Mouse (Mus musculus) frontal cortex, postnatal 14 days (tissue): ENCODE measurements at regions not wholly inside any gene's neighbourhood (a gene's known extent, or its start where the extent isn't known, plus 50 kb on each side); places are given as distances from the start of the nearest gene placed in this dataset.
A peak's percentile ranks its signal among the peaks of the same experiment; 100 is the strongest.

Experiments used
- DNase-seq, 2 experiments: peaks; one replicate each; pipeline ENCODE4 v3.0.0; 2022; ENCODE audit warnings: low spot score in 2 of 2

- DNase-seq, result no peak
These were observed 143.5 kb upstream of the Cpeb2 start for GRCm38 (mm10) chr5:43089475-43089874.

GRCm38 (mm10) chr5:43089941-43090340 lies 143.0 kb upstream of the Cpeb2 start:
- DNase-seq, result no peak

- no peak for DNase-seq
These were observed 139.2 kb upstream of the Cpeb2 start for GRCm38 (mm10) chr5:43093647-43094326.

- DNase-seq, result no peak
These were observed 138.6 kb upstream of the Cpeb2 start for GRCm38 (mm10) chr5:43094329-43094898.

GRCm38 (mm10) chr5:43102000-43102459 lies 130.9 kb upstream of the Cpeb2 start:
- DNase-seq, result no peak

- no peak for DNase-seq
These were observed 130.4 kb upstream of the Cpeb2 start for GRCm38 (mm10) chr5:43102590-43102989.

- DNase-seq, result peak in 1 of 2 experiments; percentile 22
These were observed 129.2 kb upstream of the Cpeb2 start for GRCm38 (mm10) chr5:43103728-43104127.

- no peak for DNase-seq
These were observed 127.4 kb upstream of the Cpeb2 start for GRCm38 (mm10) chr5:43105528-43105927.

GRCm38 (mm10) chr5:43107436-43108259 lies 125.3 kb upstream of the Cpeb2 start:
- no peak for DNase-seq

- DNase-seq, result no peak
These were observed 124.7 kb upstream of the Cpeb2 start for GRCm38 (mm10) chr5:43108260-43108589.

- no peak for DNase-seq
These were observed 122.8 kb upstream of the Cpeb2 start for GRCm38 (mm10) chr5:43110122-43110521.

- no peak for DNase-seq
These were observed 121.2 kb upstream of the Cpeb2 start for GRCm38 (mm10) chr5:43111740-43112139.

- no peak for DNase-seq
These were observed 119.4 kb upstream of the Cpeb2 start for GRCm38 (mm10) chr5:43113405-43114119.

- no peak for DNase-seq
These were observed 117.5 kb upstream of the Cpeb2 start for GRCm38 (mm10) chr5:43115507-43115906.

GRCm38 (mm10) chr5:43116821-43117220 lies 116.1 kb upstream of the Cpeb2 start:
- DNase-seq, result no peak

- DNase-seq, result no peak
These were observed 111.9 kb upstream of the Cpeb2 start for GRCm38 (mm10) chr5:43121065-43121464.

- no peak for DNase-seq
These were observed 108.7 kb upstream of the Cpeb2 start for GRCm38 (mm10) chr5:43124301-43124700.

GRCm38 (mm10) chr5:43125774-43126536 lies 107.0 kb upstream of the Cpeb2 start:
- no peak for DNase-seq

- no peak for DNase-seq
These were observed 102.6 kb upstream of the Cpeb2 start for GRCm38 (mm10) chr5:43130377-43130776.

GRCm38 (mm10) chr5:43130901-43131557 lies 101.9 kb upstream of the Cpeb2 start:
- DNase-seq, result no peak

GRCm38 (mm10) chr5:43133672-43134071 lies 99.3 kb upstream of the Cpeb2 start:
- no peak for DNase-seq
